Mouse (Mus musculus) spleen, adult 2 months (tissue): ENCODE data around the gene Eri3.

Experiments
- CTCF ChIP-seq: fragments of 200-500 bp; IDR thresholded peaks from 2 replicates; pipeline ENCODE4 v1.5.1; 2011; ENCODE audit warnings: mild to moderate bottlenecking, inconsistent platforms; ENCODE audit not compliant: insufficient read depth, insufficient read length, insufficient replicate concordance; ENCODE audit errors: extremely low read depth
- POLR2A ChIP-seq: fragments of 200-500 bp; IDR thresholded peaks from 2 replicates; pipeline ENCODE4 v1.6.1; 2011; ENCODE audit warnings: low read depth, low read length, inconsistent platforms

GRCm38 (mm10) chr4:117529843-117530242, 20.3 kb upstream of the Eri3 start:
- TF ChIP-seq CTCF (no peak), POLR2A (no peak)
